Mouse (Mus musculus) left cerebral cortex, postnatal 10 days (tissue): ENCODE data around the gene Mdm2. TPM values are rescaled to one million over a fixed set of nuclear protein-coding genes. Genes with fewer than 3 reads are reported as not detected.
A peak's percentile ranks its signal among the peaks of the same experiment; 100 is the strongest.

Source experiments
- DNase-seq, 2 experiments: peaks; one replicate each; pipeline ENCODE4 v3.0.0; 2021 to 2022; ENCODE audit warnings: low spot score in 2 of 2, mixed read lengths in 1 of 2; ENCODE audit errors: extremely low spot score in 1 of 2
- intact Hi-C: fragments of 180-260 bp; cut with DNase I; formaldehyde crosslinking; loops from one replicate; pipeline ENCODE4 v1.15.1; 2025
- total RNA-seq, 2 experiments: library from RNA; stranded (reverse); gene quantifications; 2 replicates each; pipeline ENCODE4 v1.2.3; 2021

The Mdm2 gene
- total RNA-seq, 2 experiments from 2014 or later, result 39.5 to 42.1 TPM

DNA sequence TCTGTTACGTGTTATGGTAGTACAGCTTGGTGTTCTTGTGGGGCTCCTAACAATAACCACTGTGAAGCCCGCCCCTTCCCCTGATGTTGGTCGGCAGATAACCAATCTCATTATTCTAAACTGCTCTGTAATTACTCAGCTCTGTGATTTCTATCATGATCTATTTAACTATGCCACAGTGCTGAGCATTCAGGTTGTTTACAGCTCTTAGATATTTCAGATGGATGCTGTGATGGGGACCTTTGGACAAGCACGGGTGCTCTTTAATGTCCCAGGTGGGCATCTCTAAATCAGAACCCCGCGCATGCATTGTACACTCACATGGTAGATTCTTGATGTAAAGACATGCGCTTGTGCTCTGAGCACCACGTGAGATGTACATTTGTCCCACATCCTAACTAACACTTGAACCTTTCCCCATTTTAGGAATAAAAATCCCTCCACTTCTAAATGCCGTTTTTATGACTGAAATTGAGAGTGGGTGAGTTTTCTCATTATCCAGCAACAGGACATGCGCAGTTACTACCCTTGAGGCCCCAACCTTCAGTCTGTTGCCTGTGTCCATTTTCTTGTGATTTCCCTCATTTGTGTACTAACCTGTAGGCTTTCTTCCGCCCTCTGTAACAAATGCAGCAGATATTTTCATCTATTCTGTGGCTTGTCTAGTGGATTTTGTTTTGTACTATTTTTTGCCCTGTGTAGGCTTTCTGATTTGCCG, 66.7 kb downstream of the Mdm2 start:
- intact Hi-C loops, result no loop called here
- no peak for DNase-seq

DNA sequence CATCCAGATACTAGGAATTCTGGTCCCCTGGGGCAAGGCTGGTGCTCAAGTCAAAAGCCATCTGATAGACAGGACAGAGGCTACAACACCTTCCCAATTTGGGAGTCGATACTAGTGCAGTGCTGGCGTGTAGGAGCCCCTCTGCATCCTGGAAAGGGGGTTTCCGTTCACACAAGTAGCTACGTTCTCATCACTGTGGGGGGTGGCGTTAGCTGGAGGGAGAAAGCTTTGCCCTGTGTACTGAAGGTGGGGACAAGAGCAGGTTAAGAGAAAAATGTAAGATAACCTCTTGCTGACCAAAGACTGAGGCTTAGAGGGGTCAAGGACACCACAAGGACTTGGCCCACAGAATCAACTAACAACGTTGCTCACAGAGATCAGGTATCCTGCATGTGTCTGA, 67.3 kb downstream of the Mdm2 start:
- DNase-seq, result no peak
- intact Hi-C loops, result no loop called here

DNA sequence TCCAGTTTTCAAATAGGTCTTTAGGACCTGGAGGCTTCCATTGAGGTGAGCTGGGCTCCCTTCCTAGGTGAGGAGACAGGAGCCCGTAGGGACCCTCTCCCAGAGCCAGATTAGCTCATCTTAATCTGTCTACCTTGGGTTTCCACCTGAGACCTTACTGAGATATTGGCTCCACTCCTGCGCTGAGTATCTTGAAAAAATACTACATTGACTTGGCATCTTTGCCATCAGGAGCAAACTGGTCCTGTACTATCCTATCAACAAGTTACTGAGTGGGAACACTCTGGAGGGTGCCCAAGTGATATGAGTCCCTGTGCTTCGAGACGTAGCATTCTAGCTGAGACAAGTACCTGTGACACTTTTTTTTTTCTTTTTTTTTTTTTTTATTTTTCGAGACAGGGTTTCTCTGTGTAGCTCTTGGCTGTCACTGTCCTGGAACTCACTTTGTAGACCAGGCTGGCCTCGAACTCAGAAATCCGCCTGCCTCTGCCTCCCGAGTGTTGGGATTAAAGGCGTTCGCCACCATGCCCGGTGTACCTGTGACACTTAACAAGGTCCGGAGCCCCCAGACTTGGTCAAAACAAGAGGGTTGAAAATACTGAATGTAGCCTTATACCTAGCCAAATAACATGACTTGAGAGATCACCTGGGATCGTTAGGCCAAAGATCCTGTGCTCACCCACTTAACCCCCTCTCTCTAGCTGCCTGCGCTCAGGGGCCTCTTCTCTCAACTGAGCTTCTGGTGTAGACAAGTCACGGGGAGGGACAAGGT, 67.9 kb downstream of the Mdm2 start:
- intact Hi-C loops, result no loop called here
- no peak for DNase-seq

GRCm38 (mm10) chr10:117642201-117642450, 68.4 kb downstream of the Mdm2 start:
- intact Hi-C loops, result no loop called here
- no peak for DNase-seq

- intact Hi-C loops, result no loop called here
Measured at GRCm38 (mm10) chr10:117641400-117642200, 69.0 kb downstream of the Mdm2 start.

GRCm38 (mm10) chr10:117640595-117641078, 69.9 kb downstream of the Mdm2 start:
- intact Hi-C loops, result no loop called here

More at GRCm38 (mm10) chr10:117641400-117642200, 69.0 kb downstream of the Mdm2 start:
- peak in 1 of 2 experiments; percentile 41 for DNase-seq

GRCm38 (mm10) chr10:117639899-117640594, 70.5 kb downstream of the Mdm2 start:
- intact Hi-C loops, result no loop called here
- no peak for DNase-seq

More at GRCm38 (mm10) chr10:117640595-117641078, 69.9 kb downstream of the Mdm2 start:
- no peak for DNase-seq

- no peak for DNase-seq
- intact Hi-C loops, result no loop called here
Measured at GRCm38 (mm10) chr10:117639221-117639599, 71.3 kb downstream of the Mdm2 start.

Other genes with a start within 250 kb of the Mdm2 start
- 1 to 10 TPM; 2.0 to 3.3 TPM for gene Cpm, start 81.3 kb downstream of the Mdm2 start, total RNA-seq
- gene Slc35e3, start 35.6 kb upstream of the Mdm2 start, total RNA-seq, result 10 to 100 TPM; 30.9 to 31.6 TPM
- gene Nup107, start 81.9 kb upstream of the Mdm2 start, total RNA-seq, result 10 to 100 TPM; 16.8 to 18.0 TPM
- gene Rap1b, start 135.3 kb upstream of the Mdm2 start, total RNA-seq, result 10 to 100 TPM; 88.9 to 94.5 TPM